Mouse (Mus musculus) liver, embryonic 15.5 days (tissue): ENCODE measurements around the gene Micu1. TPM values are rescaled to one million over a fixed set of nuclear protein-coding genes. Genes with fewer than 3 reads are reported as not detected.
A peak's percentile ranks its signal among the peaks of the same experiment; 100 is the strongest.
"Not testable (repeated sequence)": the region's sequence is repeated elsewhere in the genome, so short reads cannot be mapped to it uniquely, and the experiment has no call there.

Experiments
- ATAC-seq: fragments of 200-750 bp; cut with Nextera tagmentation; 2 replicates; pipeline ENCODE4 v1.8.0; 2017; ENCODE audit warnings: moderate number of reproducible peaks, mild to moderate bottlenecking, moderate library complexity; ENCODE audit not compliant: insufficient read depth
- H3K27ac ChIP-seq: fragments of 300-500 bp; sonication (generic); replicated peaks from 2 replicates; pipeline ENCODE4 v1.5.1; 2015; ENCODE audit warnings: mild to moderate bottlenecking, inconsistent platforms
- H3K27me3 ChIP-seq: fragments of 300-500 bp; sonication (generic); 2 replicates; pipeline ENCODE4 v1.6.1; 2015; ENCODE audit warnings: mild to moderate bottlenecking, inconsistent platforms
- H3K36me3 ChIP-seq: fragments of 300-500 bp; sonication (generic); replicated peaks from 2 replicates; pipeline ENCODE4 v1.6.1; 2015; ENCODE audit warnings: moderate library complexity, mild to moderate bottlenecking, inconsistent platforms
- H3K4me1 ChIP-seq: fragments of 300-500 bp; sonication (generic); replicated peaks from 2 replicates; pipeline ENCODE4 v1.6.1; 2015; ENCODE audit warnings: inconsistent platforms
- H3K4me2 ChIP-seq: fragments of 300-500 bp; sonication (generic); 2 replicates; pipeline ENCODE4 v1.6.1; 2015; ENCODE audit warnings: moderate library complexity, mild to moderate bottlenecking, inconsistent platforms
- H3K4me3 ChIP-seq: fragments of 300-500 bp; sonication (generic); replicated peaks from 2 replicates; pipeline ENCODE4 v1.5.1; 2015; ENCODE audit warnings: mild to moderate bottlenecking, inconsistent platforms
- H3K9ac ChIP-seq: fragments of 300-500 bp; sonication (generic); 2 replicates; pipeline ENCODE4 v1.6.1; 2015; ENCODE audit warnings: moderate library complexity, mild to moderate bottlenecking, inconsistent platforms
- H3K9me3 ChIP-seq: fragments of 300-500 bp; sonication (generic); replicated peaks from 2 replicates; pipeline ENCODE4 v1.6.1; 2016; ENCODE audit warnings: inconsistent platforms
- WGBS: fragments of 180-500 bp; shearing (Covaris S2); methylation state at CpG from one replicate; pipeline ENCODE4 v1.1.7; 2015; ENCODE audit warnings: mixed read lengths; ENCODE audit not compliant: insufficient replicate concordance; 5-methylcytosine and 5-hydroxymethylcytosine counted together
- polyA plus RNA-seq: library from polyadenylated mRNA; unstranded; fragments of >200 nt; fragmentation: Nextera tagmentation; extraction: Ambion mirVana; gene quantifications from 2 replicates; pipeline ENCODE4 v1.2.1, GENCODE M21; 2015

Micu1 gene
- polyA plus RNA-seq, 1 experiment from 2014 or later: 38.2 TPM

- WGBS: 24% methylated on average over 5 of the region's 5 CpGs
- Histone ChIP-seq H3K9me3 (no peaks in the 10 kb centered on the region), H3K27me3 (no peaks in the 10 kb centered on the region), H3K27ac (peak overlapping the region; percentile 100), H3K4me2 (peak overlapping the region; percentile 82), H3K4me3 (peak overlapping the region; percentile 59), H3K4me1 (peaks cover 57% of the 10 kb centered on the region), H3K36me3 (no peaks in the 10 kb centered on the region), H3K9ac (peak overlapping the region; percentile 65)
- peak; percentile 73 for ATAC-seq
Observed at GRCm38 (mm10) chr10:59873206-59873605, 170.9 kb downstream of the Micu1 start.

- WGBS: 25% methylated on average over 5 of the region's 5 CpGs
- H3K9me3 ChIP-seq: no peaks in the 10 kb centered on the region
- H3K4me2 ChIP-seq: peak overlapping the region; percentile 82
- ATAC-seq: peak; percentile 77
- peak overlapping the region; percentile 100 for H3K27ac ChIP-seq
- H3K9ac ChIP-seq: peak overlapping the region; percentile 65
- H3K36me3 ChIP-seq: no peaks in the 10 kb centered on the region
- peak overlapping the region; percentile 59 for H3K4me3 ChIP-seq
- H3K27me3 ChIP-seq: no peaks in the 10 kb centered on the region
- peaks cover 61% of the 10 kb centered on the region for H3K4me1 ChIP-seq
Observed at GRCm38 (mm10) chr10:59873613-59874012, 171.3 kb downstream of the Micu1 start.

DNA sequence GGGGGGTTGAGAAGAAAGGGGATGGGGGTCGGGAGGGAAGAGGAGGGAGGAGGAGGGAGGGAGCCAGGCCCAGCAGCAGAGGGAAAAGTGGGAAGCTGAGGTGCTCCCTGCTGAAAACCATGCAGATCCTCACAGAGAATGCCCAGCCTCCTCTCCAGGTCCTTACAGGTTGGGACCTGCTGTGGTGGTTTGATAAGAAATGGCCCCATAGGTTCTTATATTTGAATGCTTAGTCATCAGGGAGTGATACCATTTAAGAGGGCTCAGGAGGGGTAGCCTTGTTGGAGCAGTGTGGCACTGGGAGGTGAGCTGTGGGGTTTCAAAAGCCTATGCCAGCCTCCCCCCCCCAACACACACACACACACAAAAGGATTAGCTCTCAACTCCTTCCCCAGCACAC lies 173.1 kb downstream of the Micu1 start:
- Histone ChIP-seq H3K9me3 (no peaks in the 10 kb centered on the region), H3K27me3 (no peaks in the 10 kb centered on the region), H3K4me2 (peak overlapping the region; percentile 82), H3K9ac (peak overlapping the region; percentile 65), H3K4me1 (peaks cover 64% of the 10 kb centered on the region), H3K27ac (peak overlapping the region; percentile 100), H3K4me3 (peak overlapping the region; percentile 59), H3K36me3 (no peaks in the 10 kb centered on the region)
- ATAC-seq: peak; percentile 72
- WGBS: 18% methylated on average over 1 of the region's 1 CpGs

- H3K36me3 ChIP-seq, H3K4me3 ChIP-seq, H3K9me3 ChIP-seq, ATAC-seq, H3K27me3 ChIP-seq: not testable (repeated sequence)
- H3K9ac ChIP-seq: peak overlapping the region; percentile 37; the same call in 1 of the 2 replicates
- 81% methylated on average over 4 of the region's 4 CpGs for WGBS
- 0 out of 2 replicates have a peak overlapping the region, but pooled peaks have one; percentile 82 for H3K4me2 ChIP-seq
- peak overlapping the region; percentile 100 for H3K27ac ChIP-seq
- peaks cover 76% of the 10 kb centered on the region for H3K4me1 ChIP-seq
Observed at GRCm38 (mm10) chr10:59876698-59877097, 174.4 kb downstream of the Micu1 start.

DNA sequence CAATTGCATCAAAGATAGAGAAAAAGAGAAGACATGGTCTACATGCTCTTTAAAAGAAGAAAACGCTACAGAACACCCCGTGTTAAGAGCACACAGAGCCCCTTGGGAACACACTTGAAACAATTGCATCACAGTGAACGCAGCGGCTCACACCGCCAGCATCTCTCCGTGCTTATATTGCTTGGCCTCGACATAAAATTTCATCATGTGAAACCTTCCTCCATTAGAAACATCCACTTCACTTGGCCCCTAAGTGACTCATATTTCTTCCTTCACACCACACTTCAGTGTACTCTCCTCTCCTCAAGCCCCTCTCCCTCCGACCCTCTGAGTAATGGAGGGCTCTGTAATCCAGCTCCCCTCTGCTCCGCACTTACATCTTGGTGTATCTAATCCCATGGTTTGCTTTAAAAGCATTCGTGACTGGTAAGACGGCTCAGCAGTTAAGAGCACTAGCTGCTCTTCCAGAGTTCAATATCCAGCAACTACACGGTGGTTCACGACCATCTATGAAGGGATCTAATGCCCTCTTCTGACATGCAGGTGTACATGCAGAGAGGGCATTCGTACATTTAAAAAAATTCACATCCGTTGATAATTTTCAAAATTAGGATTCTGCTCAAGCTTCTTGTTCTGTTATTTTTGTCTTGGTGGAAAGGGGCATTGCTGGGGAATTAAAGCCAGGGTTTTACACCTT lies 175.3 kb downstream of the Micu1 start:
- H3K4me1 ChIP-seq: peaks cover 83% of the 10 kb centered on the region
- WGBS: 74% methylated on average over 15 of the region's 15 CpGs
- no peaks in the 10 kb centered on the region for H3K36me3 ChIP-seq
- peak overlapping the region; percentile 100 for H3K27ac ChIP-seq
- peak overlapping the region; percentile 31; the same call in 1 of the 2 replicates for H3K9ac ChIP-seq
- H3K9me3 ChIP-seq: no peaks in the 10 kb centered on the region
- H3K4me2 ChIP-seq: peak overlapping the region; percentile 69
- ATAC-seq: no peak
- H3K27me3 ChIP-seq: no peaks in the 10 kb centered on the region
- H3K4me3 ChIP-seq: no peak overlapping the region

GRCm38 (mm10) chr10:59878823-59879222 lies 176.5 kb downstream of the Micu1 start:
- ATAC-seq: peak; percentile 17; the same call in 1 of the 2 replicates
- Histone ChIP-seq H3K9me3 (no peaks in the 10 kb centered on the region), H3K27me3 (no peaks in the 10 kb centered on the region), H3K36me3 (peaks cover 10% of the 10 kb centered on the region; the same call in 1 of the 2 replicates), H3K4me1 (peaks cover 83% of the 10 kb centered on the region), H3K4me3 (peak overlapping the region; percentile 99), H3K9ac (peak overlapping the region; percentile 97), H3K27ac (peak overlapping the region; percentile 100), H3K4me2 (peak overlapping the region; percentile 69)
- WGBS: 7% methylated on average over 5 of the region's 5 CpGs

DNA sequence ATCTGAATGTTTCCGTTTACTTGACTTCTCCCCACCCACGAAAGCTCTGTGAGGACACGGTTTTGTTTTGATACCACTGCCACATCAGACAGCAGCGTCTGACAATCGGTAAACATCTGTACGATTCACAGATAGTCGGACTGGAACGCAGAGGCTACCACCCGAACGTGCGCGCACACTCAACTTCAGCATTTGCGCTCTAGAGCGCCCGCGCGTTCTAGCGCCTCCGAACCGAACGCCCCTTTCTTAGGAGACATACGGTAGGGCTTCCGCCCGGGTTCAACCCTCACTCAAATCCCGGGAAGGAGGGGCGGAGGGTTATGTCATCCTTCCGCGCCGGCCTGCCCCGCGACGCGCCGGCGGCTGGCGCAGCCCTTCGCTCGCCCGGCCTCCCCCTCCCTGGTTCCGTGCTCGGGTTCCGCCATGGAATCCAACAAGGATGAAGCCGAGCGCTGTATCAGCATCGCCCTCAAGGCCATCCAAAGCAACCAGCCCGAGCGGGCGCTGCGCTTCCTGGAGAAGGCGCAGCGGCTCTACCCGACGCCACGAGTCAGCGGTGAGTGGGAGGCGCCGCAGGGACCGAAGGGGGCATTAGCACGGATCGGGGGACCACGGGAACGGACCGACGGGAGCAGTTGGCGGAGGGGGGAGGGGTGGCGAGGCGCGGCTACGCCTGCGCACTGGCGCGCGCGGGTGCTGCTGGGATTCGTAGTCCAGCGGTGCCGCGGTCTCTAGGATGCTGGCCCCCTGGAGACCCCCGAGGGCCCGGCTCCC lies 177.2 kb downstream of the Micu1 start, which contains the start of gene Dnajb12:
TSS of gene Dnajb12 (plus strand) at position 302 of the 774 bp plus-strand sequence.
- Histone ChIP-seq H3K9me3 (no peaks in the 10 kb centered on the region), H3K36me3 (peaks cover 15% of the 10 kb centered on the region; the same call in 1 of the 2 replicates), H3K9ac (peak within 1 kb of the TSS; percentile 97), H3K4me2 (peak within 1 kb of the TSS; percentile 69), H3K4me1 (peaks cover 83% of the 10 kb centered on the region), H3K27ac (peak within 1 kb of the TSS; percentile 100), H3K4me3 (peak within 1 kb of the TSS; percentile 99), H3K27me3 (no peaks in the 10 kb centered on the region)
- WGBS: under 1% methylated on average over 80 of the region's 80 CpGs
- ATAC-seq: peak; percentile 79

GRCm38 (mm10) chr10:59880029-59880386 lies 177.7 kb downstream of the Micu1 start:
- H3K27me3 ChIP-seq: no peaks in the 10 kb centered on the region
- peak; percentile 37 for ATAC-seq
- peaks cover 83% of the 10 kb centered on the region for H3K4me1 ChIP-seq
- peaks cover 20% of the 10 kb centered on the region for H3K36me3 ChIP-seq
- WGBS: under 1% methylated on average over 13 of the region's 13 CpGs
- peak overlapping the region; percentile 69 for H3K4me2 ChIP-seq
- H3K4me3 ChIP-seq: peak overlapping the region; percentile 99
- H3K9ac ChIP-seq: peak overlapping the region; percentile 97
- peak overlapping the region; percentile 100 for H3K27ac ChIP-seq
- no peaks in the 10 kb centered on the region for H3K9me3 ChIP-seq

- peak overlapping the region; percentile 100 for H3K27ac ChIP-seq
- no peak for ATAC-seq
- peak overlapping the region; percentile 97 for H3K9ac ChIP-seq
- peak overlapping the region; percentile 69 for H3K4me2 ChIP-seq
- H3K9me3 ChIP-seq: no peaks in the 10 kb centered on the region
- H3K4me3 ChIP-seq: peak overlapping the region; percentile 99
- H3K4me1 ChIP-seq: peaks cover 83% of the 10 kb centered on the region
- peaks cover 25% of the 10 kb centered on the region for H3K36me3 ChIP-seq
- WGBS: 52% methylated on average over 7 of the region's 7 CpGs
- no peaks in the 10 kb centered on the region for H3K27me3 ChIP-seq
Observed at GRCm38 (mm10) chr10:59880837-59881236, 178.6 kb downstream of the Micu1 start.

GRCm38 (mm10) chr10:59884327-59885173 lies 182.3 kb downstream of the Micu1 start:
- ATAC-seq: no peak
- Histone ChIP-seq H3K4me1 (peaks cover 87% of the 10 kb centered on the region), H3K4me2 (no peak overlapping the region), H3K4me3 (no peak overlapping the region), H3K27ac (peak overlapping the region; percentile 67), H3K36me3 (peaks cover 25% of the 10 kb centered on the region), H3K27me3 (no peaks in the 10 kb centered on the region), H3K9me3 (no peaks in the 10 kb centered on the region), H3K9ac (no peak overlapping the region)
- WGBS: 84% methylated on average over 10 of the region's 10 CpGs
